Mouse (Mus musculus) liver, embryonic 11.5 days (tissue): ENCODE measurements at regions not wholly inside any gene's neighbourhood (a gene's known extent, or its start where the extent isn't known, plus 50 kb on each side); places are given as distances from the start of the nearest gene placed in this dataset.
A peak's percentile ranks its signal among the peaks of the same experiment; 100 is the strongest.

Source experiments
- ATAC-seq: fragments of 200-750 bp; cut with Nextera tagmentation; replicated peaks from 2 replicates; pipeline ENCODE4 v1.8.0; 2017; ENCODE audit warnings: moderate number of reproducible peaks, mild to moderate bottlenecking, moderate TSS enrichment, moderate library complexity; ENCODE audit not compliant: low FRiP score
- DNase-seq: peaks from one replicate; pipeline ENCODE4 v3.0.0-alpha.2; 2017; ENCODE audit warnings: low spot score
- H3K27ac ChIP-seq: fragments of 300-500 bp; sonication (generic); 2 replicates; pipeline ENCODE4 v1.5.1; 2014; ENCODE audit warnings: mild to moderate bottlenecking, low read depth, low read length, control low read depth
- H3K27me3 ChIP-seq: fragments of 300-500 bp; sonication (generic); replicated peaks from 2 replicates; pipeline ENCODE4 v1.6.1; 2014; ENCODE audit warnings: low read length, mixed read lengths; ENCODE audit not compliant: control insufficient read depth, insufficient read depth
- H3K36me3 ChIP-seq: fragments of 300-500 bp; sonication (generic); 2 replicates; pipeline ENCODE4 v1.6.1; 2014; ENCODE audit warnings: mild to moderate bottlenecking, low read length, moderate library complexity, mixed read lengths; ENCODE audit not compliant: control insufficient read depth, insufficient read depth
- H3K4me1 ChIP-seq: fragments of 300-500 bp; sonication (generic); replicated peaks from 2 replicates; pipeline ENCODE4 v1.6.1; 2014; ENCODE audit warnings: low read length, mixed read lengths; ENCODE audit not compliant: control insufficient read depth, insufficient read depth
- H3K4me2 ChIP-seq: fragments of 300-500 bp; sonication (generic); 2 replicates; pipeline ENCODE4 v1.6.1; 2014; ENCODE audit warnings: mild to moderate bottlenecking, control low read depth, moderate library complexity
- H3K4me3 ChIP-seq: fragments of 300-500 bp; sonication (generic); 2 replicates; pipeline ENCODE4 v1.5.1; 2014; ENCODE audit warnings: low read depth, low read length, control low read depth
- H3K9ac ChIP-seq: fragments of 300-500 bp; sonication (generic); 2 replicates; pipeline ENCODE4 v1.6.1; 2014; ENCODE audit warnings: low read depth, low read length, control low read depth
- H3K9me3 ChIP-seq: fragments of 300-500 bp; sonication (generic); 2 replicates; pipeline ENCODE4 v1.6.1; 2016; ENCODE audit warnings: low read length, inconsistent platforms, mixed read lengths; ENCODE audit not compliant: control insufficient read depth
- WGBS: fragments of 180-500 bp; shearing (Covaris S2); extraction: QIAGEN DNeasy Blood & Tissue Kit; methylation state at CpG from one replicate; pipeline ENCODE4 v1.1.7; 2014; 5-methylcytosine and 5-hydroxymethylcytosine counted together

- H3K27me3 ChIP-seq: no peaks in the 10 kb centered on the region
- H3K27ac ChIP-seq: 0 out of 2 replicates have a peak overlapping the region, but pooled peaks have one; percentile 30
- no peak overlapping the region for H3K9ac ChIP-seq
- 31% methylated on average over 19 of the region's 19 CpGs for WGBS
- H3K4me2 ChIP-seq: peak overlapping the region; percentile 8; the same call in 1 of the 2 replicates
- H3K4me3 ChIP-seq: no peak overlapping the region
- DNase-seq (no peak), ATAC-seq (no peak)
- H3K9me3 ChIP-seq: no peaks in the 10 kb centered on the region
- no peaks in the 10 kb centered on the region for H3K36me3 ChIP-seq
- peaks cover 14% of the 10 kb centered on the region for H3K4me1 ChIP-seq
Observed at GRCm38 (mm10) chr2:128339643-128340487, 214.0 kb downstream of the Bcl2l11 start.

DNA sequence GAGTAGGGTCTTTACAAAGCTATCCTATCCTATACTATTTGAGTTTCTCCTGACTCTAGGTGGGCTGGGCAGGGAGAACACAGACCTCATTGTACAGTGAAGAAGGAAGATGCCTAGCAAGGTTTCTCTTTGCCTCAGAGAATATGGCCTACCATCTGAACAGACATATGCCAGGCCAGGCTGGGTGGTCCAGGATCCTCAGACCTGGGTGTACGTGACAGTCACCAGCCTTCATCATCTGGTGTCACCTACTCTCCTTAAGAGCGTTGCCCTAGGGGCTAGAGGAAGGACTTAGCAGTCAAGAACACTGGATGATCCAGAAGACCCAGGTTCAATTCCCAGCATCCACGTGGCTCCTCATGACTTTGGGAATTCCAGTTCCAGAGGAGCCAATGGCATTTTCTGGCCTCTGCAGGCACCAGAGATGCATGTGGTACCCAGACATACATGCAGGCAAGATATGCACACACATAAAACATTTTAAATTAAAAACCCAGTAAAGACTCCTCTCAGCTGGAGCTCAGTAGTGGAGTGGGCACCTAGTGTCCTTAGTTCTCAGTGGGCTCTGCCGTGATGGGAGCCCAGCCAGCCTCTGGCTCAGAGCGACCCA, 214.9 kb downstream of the Bcl2l11 start:
- no peak overlapping the region for H3K4me2 ChIP-seq
- no peak overlapping the region for H3K27ac ChIP-seq

DNA sequence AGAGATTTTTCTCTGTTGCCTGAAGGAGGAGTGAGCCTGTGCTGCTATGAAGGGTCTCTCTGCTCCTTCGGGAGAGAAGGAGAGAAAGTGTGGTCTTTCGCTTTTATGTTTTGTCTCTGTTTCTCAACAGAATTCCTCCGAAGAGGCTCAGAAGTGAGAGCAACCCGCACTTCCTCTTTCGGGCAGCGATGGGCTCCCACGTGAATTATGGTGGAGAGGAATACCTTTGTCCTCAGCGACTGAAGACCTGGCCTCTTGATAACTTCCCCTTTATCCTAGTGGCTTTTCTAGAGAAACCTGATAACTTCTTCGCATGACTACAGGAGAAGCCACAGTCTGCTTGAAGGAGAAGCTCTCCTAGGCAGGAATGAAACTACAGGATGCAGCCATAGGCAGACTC, 216.4 kb downstream of the Bcl2l11 start:
- no peak overlapping the region for H3K9ac ChIP-seq
- no peak for ATAC-seq
- H3K4me3 ChIP-seq: no peak overlapping the region
- DNase-seq: no peak
- H3K9me3 ChIP-seq: no peaks in the 10 kb centered on the region
- no peak overlapping the region for H3K27ac ChIP-seq
- 34% methylated on average over 9 of the region's 9 CpGs for WGBS
- no peak overlapping the region; the same call in 1 of the 2 replicates for H3K4me2 ChIP-seq
- no peaks in the 10 kb centered on the region for H3K27me3 ChIP-seq
- H3K4me1 ChIP-seq: peaks cover 14% of the 10 kb centered on the region
- no peaks in the 10 kb centered on the region for H3K36me3 ChIP-seq

More for the DNA sequence above, 214.9 kb downstream of the Bcl2l11 start:
- 85% methylated on average over 5 of the region's 5 CpGs for WGBS
- DNase-seq (no peak), ATAC-seq (no peak)
- no peak overlapping the region for H3K9ac ChIP-seq
- no peaks in the 10 kb centered on the region for H3K36me3 ChIP-seq
- H3K4me3 ChIP-seq: no peak overlapping the region
- H3K27me3 ChIP-seq: no peaks in the 10 kb centered on the region
- peaks cover 14% of the 10 kb centered on the region for H3K4me1 ChIP-seq
- H3K9me3 ChIP-seq: no peaks in the 10 kb centered on the region

GRCm38 (mm10) chr2:128345557-128345956, 219.7 kb downstream of the Bcl2l11 start:
- no peak overlapping the region for H3K27ac ChIP-seq
- no peak for DNase-seq
- no peak for ATAC-seq
- no peak overlapping the region for H3K4me2 ChIP-seq
- no peaks in the 10 kb centered on the region for H3K27me3 ChIP-seq
- WGBS: 74% methylated on average over 11 of the region's 11 CpGs
- no peaks in the 10 kb centered on the region for H3K36me3 ChIP-seq
- no peaks in the 10 kb centered on the region for H3K4me1 ChIP-seq
- H3K4me3 ChIP-seq: no peak overlapping the region
- H3K9ac ChIP-seq: no peak overlapping the region
- no peaks in the 10 kb centered on the region for H3K9me3 ChIP-seq

GRCm38 (mm10) chr2:128348556-128348955, 222.7 kb downstream of the Bcl2l11 start:
- Histone ChIP-seq H3K9ac (no peak overlapping the region), H3K9me3 (no peaks in the 10 kb centered on the region), H3K36me3 (no peaks in the 10 kb centered on the region), H3K4me2 (no peak overlapping the region), H3K27me3 (no peaks in the 10 kb centered on the region), H3K4me1 (no peaks in the 10 kb centered on the region), H3K4me3 (no peak overlapping the region), H3K27ac (no peak overlapping the region)
- ATAC-seq: no peak
- WGBS: 66% methylated on average over 2 of the region's 2 CpGs
- no peak for DNase-seq

GRCm38 (mm10) chr2:128351405-128351804, 225.6 kb downstream of the Bcl2l11 start:
- Histone ChIP-seq H3K27ac (no peak overlapping the region), H3K36me3 (no peaks in the 10 kb centered on the region), H3K9me3 (no peaks in the 10 kb centered on the region), H3K4me1 (no peaks in the 10 kb centered on the region), H3K27me3 (no peaks in the 10 kb centered on the region), H3K4me2 (no peak overlapping the region), H3K9ac (no peak overlapping the region), H3K4me3 (no peak overlapping the region)
- WGBS: 86% methylated on average over 16 of the region's 16 CpGs
- DNase-seq (no peak), ATAC-seq (no peak)

DNA sequence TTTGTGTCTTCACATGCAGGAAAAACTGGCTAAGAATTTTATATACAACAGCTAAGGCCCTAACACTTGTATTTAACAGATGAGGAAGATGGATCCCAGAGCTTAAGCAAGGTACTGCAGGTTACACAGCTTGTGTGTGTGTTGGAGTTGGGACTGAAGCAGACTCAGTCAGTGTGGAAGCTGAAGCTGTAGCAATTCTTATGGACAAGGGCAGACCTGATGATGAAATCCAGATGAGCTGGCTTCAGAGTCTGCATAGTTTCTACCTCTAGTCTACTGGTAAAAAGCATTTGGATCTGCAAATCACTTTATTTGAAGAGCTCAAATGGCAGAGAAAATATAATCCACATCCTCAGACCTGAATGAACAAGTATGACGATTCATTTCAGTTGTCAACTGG, 226.7 kb downstream of the Bcl2l11 start:
- ATAC-seq: no peak
- WGBS: 67% methylated on average over 1 of the region's 1 CpGs
- no peaks in the 10 kb centered on the region for H3K4me1 ChIP-seq

GRCm38 (mm10) chr2:128353457-128353856, 227.6 kb downstream of the Bcl2l11 start:
- H3K9ac ChIP-seq: no peak overlapping the region
- no peak overlapping the region for H3K4me3 ChIP-seq
- no peak overlapping the region for H3K4me2 ChIP-seq
- H3K27ac ChIP-seq: no peak overlapping the region
- ATAC-seq (no peak), DNase-seq (no peak)
- H3K27me3 ChIP-seq: no peaks in the 10 kb centered on the region
- no peaks in the 10 kb centered on the region for H3K36me3 ChIP-seq
- 82% methylated on average over 3 of the region's 3 CpGs for WGBS
- H3K9me3 ChIP-seq: no peaks in the 10 kb centered on the region
- no peaks in the 10 kb centered on the region for H3K4me1 ChIP-seq

More for the DNA sequence above, 226.7 kb downstream of the Bcl2l11 start:
- no peaks in the 10 kb centered on the region for H3K9me3 ChIP-seq
- H3K27ac ChIP-seq: no peak overlapping the region
- no peak overlapping the region for H3K4me2 ChIP-seq
- no peak for DNase-seq
- no peak overlapping the region for H3K9ac ChIP-seq
- H3K27me3 ChIP-seq: no peaks in the 10 kb centered on the region
- no peak overlapping the region for H3K4me3 ChIP-seq
- H3K36me3 ChIP-seq: no peaks in the 10 kb centered on the region

DNA sequence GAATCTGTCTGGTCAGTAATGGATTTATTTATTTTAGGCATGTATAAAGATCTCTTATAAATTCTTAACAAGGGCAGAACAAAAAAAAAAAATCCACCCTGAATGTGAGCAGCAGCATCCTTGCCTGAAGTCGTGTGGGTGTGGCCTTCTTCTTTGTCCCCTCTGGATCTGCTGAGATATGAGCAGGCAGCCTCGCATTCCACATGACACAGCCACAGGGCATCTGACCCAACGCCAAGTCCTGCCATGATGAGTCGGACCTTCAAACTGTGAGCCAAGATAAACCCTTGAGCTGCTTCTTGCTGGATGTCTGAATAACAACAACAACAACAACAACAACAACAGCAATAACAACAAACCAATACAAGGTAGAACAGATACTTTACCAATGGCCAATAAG, 230.5 kb downstream of the Bcl2l11 start:
- DNase-seq: no peak
- Histone ChIP-seq H3K27ac (no peak overlapping the region), H3K9me3 (no peaks in the 10 kb centered on the region), H3K9ac (no peak overlapping the region), H3K4me2 (no peak overlapping the region), H3K4me3 (no peak overlapping the region), H3K27me3 (no peaks in the 10 kb centered on the region), H3K36me3 (no peaks in the 10 kb centered on the region), H3K4me1 (no peaks in the 10 kb centered on the region)
- WGBS: 73% methylated on average over 4 of the region's 4 CpGs
- no peak for ATAC-seq
